12 mouse cellular contexts compared by ENCODE assay signal in genomic region chr15:82277591-82277990, GRCm38 (mm10). TPM values are rescaled to one million over a fixed set of nuclear protein-coding genes. Genes with fewer than 3 reads are reported as not detected.
DNase-seq lines count a peak whose midpoint lies in the region; ATAC-seq and TF ChIP-seq lines count a peak whose summit lies in the region.
"Had no signal": no experiment of that assay in that cellular context is flagged by ENCODE, and none has a peak within 500 bp of the region (broad histone marks: within the 10 kb centered on the region; RNA-seq: fewer than 3 reads in every experiment).

No protein-coding gene starts in this region.

- H3K36me3 ChIP-seq in neural tube, embryonic 15.5 days = peaks cover 40% of the 10 kb centered on the region
- H3K36me3 ChIP-seq in kidney, embryonic 15.5 days = 0 out of 2 replicates have a peak, but pooled peaks cover 3% of the 10 kb centered on the region
- peaks cover 55% of the 10 kb centered on the region for H3K36me3 ChIP-seq in embryonic facial prominence, embryonic 10.5 days (replicated peaks)
- H3K36me3 ChIP-seq: liver, embryonic 15.5 days had no signal

- no peak overlapping the region; the same call in 1 of the 2 replicates for H3K4me3 ChIP-seq in cortical plate, adult 2 months (ENCODE audit: insufficient read depth, low read length)
- peak overlapping the region; percentile 63 for H3K4me3 ChIP-seq in neural tube, embryonic 15.5 days (replicated peaks)
- no peak overlapping the region for H3K4me3 ChIP-seq in kidney, embryonic 15.5 days (replicated peaks)
- H3K4me3 ChIP-seq in embryonic facial prominence, embryonic 10.5 days = no peak overlapping the region
- H3K4me3 ChIP-seq: liver, embryonic 15.5 days had no signal

- no peak overlapping the region for H3K9ac ChIP-seq in neural tube, embryonic 15.5 days (replicated peaks)
- no peak overlapping the region for H3K9ac ChIP-seq in kidney, embryonic 15.5 days
- H3K9ac ChIP-seq: liver, embryonic 15.5 days had no signal

- DNase-seq in layer of hippocampus, postnatal 36 days = peak; percentile 36 to 49
- DNase-seq in layer of hippocampus, adult 9-10 months (ENCODE audit: low spot score) = no peak
- DNase-seq in left cerebral cortex, adult 9 months (ENCODE audit: low spot score in 2 of 2) = peak; percentile 49 to 74
- DNase-seq in MN1 (ENCODE audit: low spot score) = no peak
- no peak for DNase-seq in embryonic facial prominence, embryonic 10.5 days (ENCODE audit: low spot score)
- DNase-seq: heart, adult 18-20 months had no signal

- no peaks in the 10 kb centered on the region for H3K9me3 ChIP-seq in neural tube, embryonic 15.5 days (replicated peaks)
- H3K9me3 ChIP-seq in kidney, embryonic 15.5 days (replicated peaks) = no peaks in the 10 kb centered on the region
- H3K9me3 ChIP-seq in embryonic facial prominence, embryonic 10.5 days = no peaks in the 10 kb centered on the region
- H3K9me3 ChIP-seq: liver, embryonic 15.5 days had no signal

- peaks cover 9% of the 10 kb centered on the region for H3K4me1 ChIP-seq in cortical plate, adult 2 months (ENCODE audit: control insufficient read depth, insufficient read depth, low read length)
- H3K4me1 ChIP-seq in neural tube, embryonic 15.5 days = peaks cover 37% of the 10 kb centered on the region
- H3K4me1 ChIP-seq in kidney, embryonic 15.5 days = peaks cover 15% of the 10 kb centered on the region
- peaks cover 33% of the 10 kb centered on the region for H3K4me1 ChIP-seq in embryonic facial prominence, embryonic 10.5 days

- peak overlapping the region; percentile 87 for H3K4me2 ChIP-seq in neural tube, embryonic 15.5 days
- no peak overlapping the region for H3K4me2 ChIP-seq in kidney, embryonic 15.5 days
- H3K4me2 ChIP-seq: liver, embryonic 15.5 days had no signal

- ATAC-seq in neural tube, embryonic 15.5 days (ENCODE audit: low FRiP score) = no peak
- ATAC-seq in kidney, embryonic 15.5 days (replicated peaks; ENCODE audit: low FRiP score) = no peak
- ATAC-seq: Patski had no signal

- H3K27me3 ChIP-seq in neural tube, embryonic 15.5 days (replicated peaks) = 0 out of 2 replicates have a peak, but pooled peaks cover 2% of the 10 kb centered on the region
- H3K27me3 ChIP-seq in kidney, embryonic 15.5 days = peaks cover 38% of the 10 kb centered on the region
- H3K27me3 ChIP-seq in embryonic facial prominence, embryonic 10.5 days (replicated peaks; ENCODE audit: low read depth, poor library complexity, severe bottlenecking) = peaks cover 34% of the 10 kb centered on the region

- no peak for TF ChIP-seq CTCF in cortical plate, adult 2 months (IDR thresholded peaks at IDR 0.05; ENCODE audit: extremely low read depth, insufficient read depth, low read length)

- no peak for TF ChIP-seq POLR2A in cortical plate, adult 2 months (IDR thresholded peaks at IDR 0.05; ENCODE audit: extremely low read depth, insufficient read depth, low read length)

- WGBS in neural tube, embryonic 15.5 days = 62% methylated on average over 5 of the region's 5 CpGs
- WGBS in kidney, embryonic 15.5 days = 72% methylated on average over 5 of the region's 5 CpGs
- 88% methylated on average over 5 of the region's 5 CpGs for WGBS in embryonic facial prominence, embryonic 10.5 days

- 0 out of 2 replicates have a peak overlapping the region, but pooled peaks have one; percentile 9 for H3K27ac ChIP-seq in cortical plate, adult 2 months (ENCODE audit: insufficient read depth, low read length)
- no peak overlapping the region for H3K27ac ChIP-seq in neural tube, embryonic 15.5 days (replicated peaks)
- H3K27ac ChIP-seq in kidney, embryonic 15.5 days = no peak overlapping the region
- no peak overlapping the region for H3K27ac ChIP-seq in embryonic facial prominence, embryonic 10.5 days (replicated peaks)
- H3K27ac ChIP-seq: liver, embryonic 15.5 days had no signal

RNA-seq across cellular contexts. Expression of gene Sept3, which starts 2.9 kb away (rescaled TPM):
- total RNA-seq in layer of hippocampus, postnatal 36 days (2021) = 100 to 1,000 TPM; 608 to 622 TPM
- 367 and 405 TPM in 2 replicates for polyA plus RNA-seq in cortical plate, adult 2 months (2012; rRNA removed)
- 338 and 367 TPM in 2 replicates for polyA plus RNA-seq in neural tube, embryonic 15.5 days (2015; fragmentation: Nextera tagmentation; extraction: Ambion mirVana)
- polyA plus RNA-seq in kidney, embryonic 15.5 days (2015; fragmentation: Nextera tagmentation; extraction: Ambion mirVana) = 13.6 and 14.0 TPM in 2 replicates
- polyA plus RNA-seq in embryonic facial prominence, embryonic 10.5 days (2016; fragmentation: Nextera tagmentation; extraction: Ambion mirVana) = 49.4 and 55.6 TPM in 2 replicates

RNA-seq across cellular contexts. Expression of gene Wbp2nl, which starts 21.2 kb away (rescaled TPM):
- not detected for total RNA-seq in layer of hippocampus, postnatal 36 days (2021)
- polyA plus RNA-seq in cortical plate, adult 2 months (2012; rRNA removed) = 0.13 TPM in 1 of 2 replicates, not detected in the other
- polyA plus RNA-seq in neural tube, embryonic 15.5 days (2015; fragmentation: Nextera tagmentation; extraction: Ambion mirVana) = 0.10 and 0.13 TPM in 2 replicates
- 0.18 and 0.35 TPM in 2 replicates for polyA plus RNA-seq in kidney, embryonic 15.5 days (2015; fragmentation: Nextera tagmentation; extraction: Ambion mirVana)
- 0.14 TPM in 1 of 2 replicates, not detected in the other for polyA plus RNA-seq in embryonic facial prominence, embryonic 10.5 days (2016; fragmentation: Nextera tagmentation; extraction: Ambion mirVana)
- total RNA-seq: heart, adult 18-20 months had no signal
- polyA plus RNA-seq: embryonic facial prominence, embryonic 14.5 days; Patski had no signal

RNA-seq across cellular contexts. Expression of gene 1500009C09Rik, which starts 25.4 kb away (rescaled TPM):
- 100 to 1,000 TPM in 1 of 2 experiments, 10 to 100 TPM in 1; 98.3 to 115 TPM for total RNA-seq in layer of hippocampus, postnatal 36 days (2021)
- 155 TPM in 2 replicates for polyA plus RNA-seq in cortical plate, adult 2 months (2012; rRNA removed)
- 13.0 and 18.4 TPM in 2 replicates for polyA plus RNA-seq in neural tube, embryonic 15.5 days (2015; fragmentation: Nextera tagmentation; extraction: Ambion mirVana)
- polyA plus RNA-seq in kidney, embryonic 15.5 days (2015; fragmentation: Nextera tagmentation; extraction: Ambion mirVana) = 0.10 TPM in 1 of 2 replicates, not detected in the other
- not detected in 2 replicates for polyA plus RNA-seq in embryonic facial prominence, embryonic 10.5 days (2016; fragmentation: Nextera tagmentation; extraction: Ambion mirVana)
- total RNA-seq: heart, adult 18-20 months had no signal
- polyA plus RNA-seq: liver, embryonic 15.5 days; Patski had no signal

RNA-seq across cellular contexts. Expression of gene Cenpm, which starts 33.0 kb away (rescaled TPM):
- 1 to 10 TPM; 2.7 to 4.0 TPM for total RNA-seq in layer of hippocampus, postnatal 36 days (2021)
- 6.7 and 7.0 TPM in 2 replicates for polyA plus RNA-seq in cortical plate, adult 2 months (2012; rRNA removed)
- polyA plus RNA-seq in neural tube, embryonic 15.5 days (2015; fragmentation: Nextera tagmentation; extraction: Ambion mirVana) = 17.8 and 23.4 TPM in 2 replicates
- 78.8 and 84.2 TPM in 2 replicates for polyA plus RNA-seq in kidney, embryonic 15.5 days (2015; fragmentation: Nextera tagmentation; extraction: Ambion mirVana)
- 81.5 and 82.5 TPM in 2 replicates for polyA plus RNA-seq in embryonic facial prominence, embryonic 10.5 days (2016; fragmentation: Nextera tagmentation; extraction: Ambion mirVana)

RNA-seq across cellular contexts. Expression of gene Tnfrsf13c, which starts 53.4 kb away (rescaled TPM):
- total RNA-seq in layer of hippocampus, postnatal 36 days (2021) = under 1 TPM; 0.30 to 0.62 TPM
- polyA plus RNA-seq in cortical plate, adult 2 months (2012; rRNA removed) = 0.48 and 0.76 TPM in 2 replicates
- polyA plus RNA-seq in neural tube, embryonic 15.5 days (2015; fragmentation: Nextera tagmentation; extraction: Ambion mirVana) = 0.66 and 0.90 TPM in 2 replicates
- 0.10 TPM in 1 of 2 replicates, not detected in the other for polyA plus RNA-seq in kidney, embryonic 15.5 days (2015; fragmentation: Nextera tagmentation; extraction: Ambion mirVana)
- polyA plus RNA-seq in embryonic facial prominence, embryonic 10.5 days (2016; fragmentation: Nextera tagmentation; extraction: Ambion mirVana) = 0.10 and 0.75 TPM in 2 replicates

Comparison
In these comparisons a context has a peak if more than half of its experiments do, and no peak if none do; other contexts are left out.
1. DNase-seq: peak in layer of hippocampus, postnatal 36 days (2 of 2) and left cerebral cortex, adult 9 months (2 of 2); none in layer of hippocampus, adult 9-10 months (single experiment), MN1 (single experiment) and embryonic facial prominence, embryonic 10.5 days (single experiment).
2. RNA of gene 1500009C09Rik, which starts 25.4 kb away (polyA plus RNA-seq): 155 TPM in cortical plate, adult 2 months and 13.0 to 18.4 TPM in neural tube, embryonic 15.5 days; 0.10 TPM in kidney, embryonic 15.5 days and not detected in embryonic facial prominence, embryonic 10.5 days; every median in the first group is over 10 times any median in the second.